Mouse (Mus musculus): Measurements from ENCODE around the gene Csrnp1. TPM values are rescaled to one million over a fixed set of nuclear protein-coding genes. Genes with fewer than 3 reads are reported as not detected.
A peak's percentile ranks its signal among the peaks of the same experiment; 100 is the strongest.
"Not testable (repeated sequence)": the region's sequence is repeated elsewhere in the genome, so short reads cannot be mapped to it uniquely, and the experiment has no call there.

The Csrnp1 gene
- polyA plus RNA-seq, 1 experiment from 2014 or later: 1.5 TPM

DNA sequence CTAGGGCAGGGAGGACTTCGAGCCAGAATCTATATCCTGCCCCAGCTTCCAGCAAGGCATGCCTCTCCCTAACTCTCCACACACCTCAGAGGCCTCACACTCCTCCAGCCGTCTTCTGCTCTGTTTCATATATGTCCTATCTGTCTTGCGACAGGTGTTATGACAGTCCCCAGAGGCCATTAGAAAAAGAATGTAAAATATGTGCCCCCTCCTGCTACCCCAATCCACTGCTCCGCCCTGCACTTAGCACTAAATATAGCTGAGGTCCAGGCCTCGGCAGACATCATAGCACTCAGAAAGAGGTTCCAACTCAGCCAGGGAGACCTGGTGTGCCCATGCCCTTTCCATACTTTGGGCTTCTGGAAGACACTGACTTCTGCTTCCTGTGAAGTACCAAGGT is 36.7 kb upstream of the Csrnp1 start:
- no peak overlapping the region for H3K4me2 ChIP-seq (ENCODE audit: low read depth, severe bottlenecking)
- DNase-seq (ENCODE audit: low spot score) (no peak), ATAC-seq (ENCODE audit: insufficient number of reproducible peaks, low FRiP score, low TSS enrichment, low read depth) (no peak)
- H3K36me3 ChIP-seq (ENCODE audit: control insufficient read depth, insufficient read depth, low read length): no peaks in the 10 kb centered on the region
- H3K27me3 ChIP-seq (ENCODE audit: control insufficient read depth, insufficient read depth, low read length): no peaks in the 10 kb centered on the region
- H3K4me3 ChIP-seq (ENCODE audit: low read depth, low read length): no peak overlapping the region
- WGBS: 70% methylated on average over 5 of the region's 5 CpGs
- no peaks in the 10 kb centered on the region for H3K9me3 ChIP-seq (ENCODE audit: control insufficient read depth, low read length)
- H3K27ac ChIP-seq (replicated peaks; ENCODE audit: low read depth, low read length): no peak overlapping the region
- H3K9ac ChIP-seq (ENCODE audit: low read length): no peak overlapping the region
- no peaks in the 10 kb centered on the region for H3K4me1 ChIP-seq (ENCODE audit: control insufficient read depth, insufficient read depth, low read length)

DNA sequence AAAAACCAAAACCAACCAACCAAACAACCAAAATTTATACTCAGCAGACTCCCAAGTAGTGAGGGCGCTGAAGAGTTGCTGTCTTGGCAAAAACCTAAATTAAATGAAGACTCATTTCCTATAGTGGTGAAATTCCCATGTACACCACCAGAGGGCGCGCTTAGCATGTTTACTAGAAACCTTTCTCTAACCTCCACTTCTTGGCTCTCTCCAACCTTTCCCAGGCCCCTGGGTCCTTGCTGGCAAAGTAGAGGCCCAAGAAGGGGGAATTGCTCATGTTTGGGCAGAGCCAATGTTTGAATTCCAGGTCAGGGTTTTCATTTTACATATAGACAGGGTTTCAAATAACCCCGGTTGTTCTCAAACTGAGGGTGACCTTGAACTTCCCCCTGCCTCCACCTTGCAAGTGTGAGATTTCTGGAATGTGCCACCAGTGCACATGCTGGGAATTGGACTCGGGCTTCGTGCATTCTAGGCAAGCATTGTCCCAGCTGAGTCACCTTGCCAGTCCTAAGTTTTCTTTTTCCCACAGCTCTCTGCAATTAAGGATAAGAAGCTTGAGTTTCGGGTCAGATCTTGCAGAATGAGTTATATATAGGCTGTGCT is 35.9 kb upstream of the Csrnp1 start:
- no peak overlapping the region for H3K4me2 ChIP-seq (ENCODE audit: low read depth, severe bottlenecking)
- no peak overlapping the region for H3K9ac ChIP-seq (ENCODE audit: low read length)
- no peak overlapping the region for H3K27ac ChIP-seq (replicated peaks; ENCODE audit: low read depth, low read length)
- H3K9me3 ChIP-seq (ENCODE audit: control insufficient read depth, low read length): no peaks in the 10 kb centered on the region
- no peaks in the 10 kb centered on the region for H3K4me1 ChIP-seq (ENCODE audit: control insufficient read depth, insufficient read depth, low read length)
- peak; percentile 83 for DNase-seq (ENCODE audit: low spot score)
- H3K36me3 ChIP-seq (ENCODE audit: control insufficient read depth, insufficient read depth, low read length): no peaks in the 10 kb centered on the region
- no peak overlapping the region for H3K4me3 ChIP-seq (ENCODE audit: low read depth, low read length)
- no peaks in the 10 kb centered on the region for H3K27me3 ChIP-seq (ENCODE audit: control insufficient read depth, insufficient read depth, low read length)
- 50% methylated on average over 7 of the region's 7 CpGs for WGBS
- ATAC-seq (ENCODE audit: insufficient number of reproducible peaks, low FRiP score, low TSS enrichment, low read depth): no peak

DNA sequence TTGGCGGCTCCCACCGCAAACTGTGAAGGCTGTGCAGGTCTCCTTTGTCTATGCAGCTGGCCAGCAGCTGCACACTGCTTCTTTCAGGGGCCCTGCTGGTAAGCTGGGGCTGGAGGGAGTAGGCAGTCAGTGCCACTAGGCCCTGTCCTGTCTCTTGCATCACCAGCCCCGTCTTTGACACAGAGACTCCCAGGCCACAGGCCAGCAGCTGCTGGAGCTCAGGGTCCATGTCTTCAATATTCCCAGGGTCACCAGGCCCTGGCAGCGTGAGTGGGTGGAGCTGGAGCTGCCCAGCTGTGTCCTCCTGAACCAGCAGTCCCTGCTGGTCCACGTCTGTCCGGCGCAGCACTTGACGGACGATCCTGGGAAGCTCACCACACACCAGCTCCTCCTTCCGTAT is 32.5 kb upstream of the Csrnp1 start:
- no peak overlapping the region for H3K27ac ChIP-seq (replicated peaks; ENCODE audit: low read depth, low read length)
- no peak overlapping the region for H3K9ac ChIP-seq (ENCODE audit: low read length)
- H3K36me3 ChIP-seq (ENCODE audit: control insufficient read depth, insufficient read depth, low read length): no peaks in the 10 kb centered on the region
- no peak for DNase-seq (ENCODE audit: low spot score)
- no peaks in the 10 kb centered on the region for H3K4me1 ChIP-seq (ENCODE audit: control insufficient read depth, insufficient read depth, low read length)
- H3K4me3 ChIP-seq (ENCODE audit: low read depth, low read length): no peak overlapping the region
- ATAC-seq (ENCODE audit: insufficient number of reproducible peaks, low FRiP score, low TSS enrichment, low read depth): no peak
- H3K27me3 ChIP-seq (ENCODE audit: control insufficient read depth, insufficient read depth, low read length): no peaks in the 10 kb centered on the region
- no peaks in the 10 kb centered on the region for H3K9me3 ChIP-seq (ENCODE audit: control insufficient read depth, low read length)
- no peak overlapping the region for H3K4me2 ChIP-seq (ENCODE audit: low read depth, severe bottlenecking)
- WGBS: 65% methylated on average over 10 of the region's 10 CpGs

DNA sequence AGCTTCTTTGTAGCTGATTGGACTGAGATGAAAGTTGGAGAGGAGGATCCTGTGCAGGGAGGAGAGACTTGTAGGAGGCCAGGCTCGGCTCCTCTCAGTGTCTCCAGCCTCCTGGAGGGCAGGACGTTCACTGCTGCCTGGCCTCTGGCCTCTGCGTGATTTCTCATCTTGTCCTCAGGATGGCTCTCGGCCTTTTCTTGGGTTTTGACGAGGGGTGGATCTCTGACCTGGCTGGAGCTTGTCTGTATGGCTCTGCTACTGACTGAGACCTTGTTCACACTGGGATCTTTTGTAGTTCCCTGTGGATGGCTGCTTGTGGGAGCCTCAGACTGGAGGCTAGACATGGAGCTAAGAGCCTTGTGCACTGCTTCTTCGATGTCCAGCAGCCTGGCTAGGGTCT is 30.4 kb upstream of the Csrnp1 start:
- Histone ChIP-seq H3K4me1 (ENCODE audit: control insufficient read depth, insufficient read depth, low read length) (no peaks in the 10 kb centered on the region), H3K4me3 (ENCODE audit: low read depth, low read length) (no peak overlapping the region), H3K27ac (replicated peaks; ENCODE audit: low read depth, low read length) (no peak overlapping the region), H3K4me2 (ENCODE audit: low read depth, severe bottlenecking) (no peak overlapping the region), H3K27me3 (ENCODE audit: control insufficient read depth, insufficient read depth, low read length) (no peaks in the 10 kb centered on the region), H3K36me3 (ENCODE audit: control insufficient read depth, insufficient read depth, low read length) (no peaks in the 10 kb centered on the region), H3K9ac (ENCODE audit: low read length) (no peak overlapping the region), H3K9me3 (ENCODE audit: control insufficient read depth, low read length) (no peaks in the 10 kb centered on the region)
- DNase-seq (ENCODE audit: low spot score): no peak
- WGBS: 56% methylated on average over 6 of the region's 6 CpGs
- no peak for ATAC-seq (ENCODE audit: insufficient number of reproducible peaks, low FRiP score, low TSS enrichment, low read depth)

DNA sequence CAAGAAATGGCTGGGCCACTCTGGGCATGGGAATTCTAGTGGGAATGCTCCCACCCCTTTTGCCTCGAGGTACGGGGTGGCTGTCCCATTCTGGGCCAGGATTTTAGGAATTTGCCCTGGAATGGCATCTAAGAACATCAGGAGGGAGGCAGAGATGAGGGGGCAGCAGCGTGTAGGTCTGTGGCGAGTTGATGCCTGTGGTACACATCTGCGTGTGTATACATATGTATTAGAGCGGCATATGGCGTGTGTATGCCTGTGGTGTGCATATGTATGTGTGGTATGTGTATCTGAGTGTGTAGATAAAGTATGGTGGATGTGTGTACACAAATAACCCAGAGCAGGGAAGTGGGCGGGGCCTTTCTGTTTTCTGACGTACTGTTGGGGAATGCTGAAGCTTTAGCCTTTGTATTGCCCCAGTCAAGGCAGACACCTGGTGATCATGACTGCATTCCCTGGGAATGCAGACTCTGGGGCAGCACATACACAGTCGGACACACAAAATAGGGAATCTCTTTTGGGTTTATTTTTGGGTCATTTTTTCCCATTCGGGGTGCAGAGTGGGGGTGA is 28.9 kb upstream of the Csrnp1 start:
- WGBS: 74% methylated on average over 11 of the region's 11 CpGs

DNA sequence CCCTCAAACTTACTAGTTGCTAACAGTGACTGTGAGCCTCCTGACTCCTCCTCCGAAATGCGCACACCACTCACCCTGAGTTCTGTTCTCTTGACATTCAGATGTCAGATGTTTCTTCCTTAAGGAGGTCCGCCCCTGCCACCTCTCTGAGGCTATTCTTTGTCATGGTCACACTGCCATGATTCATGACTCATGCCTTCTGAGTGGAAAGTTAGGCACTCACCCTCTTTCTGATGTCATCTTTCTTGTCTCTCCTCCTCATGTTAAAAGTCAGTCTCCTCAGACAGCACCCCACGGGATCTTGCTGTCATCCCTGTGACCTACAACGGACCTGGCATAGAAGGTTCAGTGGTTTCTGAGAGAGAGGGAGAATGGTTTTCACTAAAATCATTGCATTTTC is 28.3 kb upstream of the Csrnp1 start:
- 84% methylated on average over 5 of the region's 5 CpGs for WGBS
- Histone ChIP-seq H3K4me1 (ENCODE audit: control insufficient read depth, insufficient read depth, low read length) (no peaks in the 10 kb centered on the region), H3K9ac (ENCODE audit: low read length) (no peak overlapping the region), H3K36me3 (ENCODE audit: control insufficient read depth, insufficient read depth, low read length) (no peaks in the 10 kb centered on the region), H3K27ac (replicated peaks; ENCODE audit: low read depth, low read length) (no peak overlapping the region), H3K4me3 (ENCODE audit: low read depth, low read length) (no peak overlapping the region), H3K9me3 (ENCODE audit: control insufficient read depth, low read length) (no peaks in the 10 kb centered on the region), H3K4me2 (ENCODE audit: low read depth, severe bottlenecking) (no peak overlapping the region), H3K27me3 (ENCODE audit: control insufficient read depth, insufficient read depth, low read length) (no peaks in the 10 kb centered on the region)
- no peak for DNase-seq (ENCODE audit: low spot score)
- ATAC-seq (ENCODE audit: insufficient number of reproducible peaks, low FRiP score, low TSS enrichment, low read depth): no peak

More for the DNA sequence above, 28.9 kb upstream of the Csrnp1 start:
- no peak overlapping the region for H3K4me3 ChIP-seq (ENCODE audit: low read depth, low read length)
- no peaks in the 10 kb centered on the region for H3K9me3 ChIP-seq (ENCODE audit: control insufficient read depth, low read length)
- DNase-seq (ENCODE audit: low spot score) (no peak), ATAC-seq (ENCODE audit: insufficient number of reproducible peaks, low FRiP score, low TSS enrichment, low read depth) (no peak)
- no peaks in the 10 kb centered on the region for H3K36me3 ChIP-seq (ENCODE audit: control insufficient read depth, insufficient read depth, low read length)
- no peak overlapping the region for H3K27ac ChIP-seq (replicated peaks; ENCODE audit: low read depth, low read length)
- no peak overlapping the region for H3K9ac ChIP-seq (ENCODE audit: low read length)
- no peaks in the 10 kb centered on the region for H3K27me3 ChIP-seq (ENCODE audit: control insufficient read depth, insufficient read depth, low read length)
- no peak overlapping the region for H3K4me2 ChIP-seq (ENCODE audit: low read depth, severe bottlenecking)
- no peaks in the 10 kb centered on the region for H3K4me1 ChIP-seq (ENCODE audit: control insufficient read depth, insufficient read depth, low read length)

DNA sequence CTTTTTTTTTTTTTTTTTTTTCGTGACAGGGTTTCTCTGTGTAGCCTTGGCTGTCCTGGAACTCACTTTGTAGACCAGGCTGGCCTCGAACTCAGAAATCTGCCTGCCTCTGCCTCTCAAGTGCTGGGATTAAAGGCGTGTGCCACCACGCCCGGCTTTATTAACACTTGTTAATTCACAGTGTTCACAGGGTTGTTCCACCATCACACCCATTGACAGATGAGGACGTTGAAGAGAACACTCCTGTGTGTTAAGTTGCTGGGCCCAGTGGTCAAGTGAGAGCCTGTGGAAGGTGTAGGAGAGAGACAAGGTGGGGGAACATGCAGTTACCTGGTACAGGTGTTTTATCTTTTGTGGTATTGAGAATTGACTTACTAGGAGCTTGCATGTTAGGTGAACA is 27.7 kb upstream of the Csrnp1 start:
- not testable (repeated sequence) for H3K36me3 ChIP-seq (ENCODE audit: control insufficient read depth, insufficient read depth, low read length); H3K4me2 ChIP-seq (ENCODE audit: low read depth, severe bottlenecking); H3K9me3 ChIP-seq (ENCODE audit: control insufficient read depth, low read length); ATAC-seq (ENCODE audit: insufficient number of reproducible peaks, low FRiP score, low TSS enrichment, low read depth); H3K9ac ChIP-seq (ENCODE audit: low read length); H3K27ac ChIP-seq (replicated peaks; ENCODE audit: low read depth, low read length); H3K4me3 ChIP-seq (ENCODE audit: low read depth, low read length); H3K27me3 ChIP-seq (ENCODE audit: control insufficient read depth, insufficient read depth, low read length); H3K4me1 ChIP-seq (ENCODE audit: control insufficient read depth, insufficient read depth, low read length); DNase-seq (ENCODE audit: low spot score)
- WGBS: 89% methylated on average over 6 of the region's 6 CpGs

DNA sequence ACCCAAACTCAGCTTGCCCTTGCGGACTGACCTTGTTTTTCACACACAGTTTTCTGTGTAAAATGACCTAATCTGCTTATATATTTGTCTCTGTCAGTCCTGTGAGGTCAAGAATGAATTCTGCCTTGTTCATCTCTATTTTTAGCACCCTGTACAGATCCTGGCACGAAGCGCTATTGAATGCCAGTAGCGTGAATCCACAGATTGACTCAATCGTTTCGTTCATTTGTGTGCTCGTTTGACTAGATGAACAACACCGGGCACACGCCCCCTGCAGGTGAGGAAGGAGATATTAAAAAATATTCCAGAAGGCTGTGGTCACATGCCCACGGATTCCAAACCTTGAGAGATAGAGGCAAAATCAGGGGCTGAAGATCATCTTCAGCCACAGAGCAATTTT is 27.1 kb upstream of the Csrnp1 start:
- peak overlapping the region; percentile 32 for H3K4me3 ChIP-seq (ENCODE audit: low read depth, low read length)
- DNase-seq (ENCODE audit: low spot score) (peak; percentile 71), ATAC-seq (ENCODE audit: insufficient number of reproducible peaks, low FRiP score, low TSS enrichment, low read depth) (no peak)
- no peaks in the 10 kb centered on the region for H3K27me3 ChIP-seq (ENCODE audit: control insufficient read depth, insufficient read depth, low read length)
- H3K4me1 ChIP-seq (ENCODE audit: control insufficient read depth, insufficient read depth, low read length): no peaks in the 10 kb centered on the region
- peak overlapping the region; percentile 77 for H3K4me2 ChIP-seq (ENCODE audit: low read depth, severe bottlenecking)
- no peaks in the 10 kb centered on the region for H3K36me3 ChIP-seq (ENCODE audit: control insufficient read depth, insufficient read depth, low read length)
- no peak overlapping the region for H3K9ac ChIP-seq (ENCODE audit: low read length)
- no peak overlapping the region for H3K27ac ChIP-seq (replicated peaks; ENCODE audit: low read depth, low read length)
- no peaks in the 10 kb centered on the region for H3K9me3 ChIP-seq (ENCODE audit: control insufficient read depth, low read length)
- WGBS: under 1% methylated on average over 10 of the region's 10 CpGs

Data from limb, embryonic 11.5 days (tissue).